Mouse (Mus musculus): Measurements from ENCODE around the gene Cep162. TPM values are rescaled to one million over a fixed set of nuclear protein-coding genes. Genes with fewer than 3 reads are reported as not detected.

Gene Cep162
- total and polyA plus RNA-seq, 3 experiments = 6.2 to 13.2 (median 8.7) TPM

GRCm38 (mm10) chr9:87303196-87303595 is 47.9 kb upstream of the Cep162 start:
- H3K9ac ChIP-seq (ENCODE audit: insufficient read depth, low read depth) = no peak overlapping the region
- H3K9me3 ChIP-seq (replicated peaks; ENCODE audit: low read length) = no peaks in the 10 kb centered on the region
- H3K36me3 ChIP-seq (replicated peaks in 1 of 2; ENCODE audit: control insufficient read depth in 1 of 2, insufficient read depth in 1 of 2, low read length in 1 of 2) = no peaks in the 10 kb centered on the region
- no peak overlapping the region for H3K4me3 ChIP-seq (replicated peaks in 1 of 3; ENCODE audit: low read depth in 2 of 3, low read length in 2 of 3, poor library complexity in 1 of 3)
- no peaks in the 10 kb centered on the region for H3K27me3 ChIP-seq (replicated peaks)
- H3K27ac ChIP-seq (ENCODE audit: insufficient read depth, low read depth) = no peak overlapping the region
- dilution Hi-C loops (cut with MboI; ENCODE audit: extremely low pct_ligation_motif_present, extremely low pct_unique_long_range_greater_than_20kb, low sequenced_read_pairs) (no loop called here), in situ Hi-C loops (cut with MboI; ENCODE audit: low pct_ligation_motif_present, low pct_unique_long_range_greater_than_20kb, low sequenced_read_pairs) (no loop called here)
- no peak overlapping the region for H3K4me2 ChIP-seq (ENCODE audit: insufficient read depth, low read depth, poor library complexity, severe bottlenecking)
- H3K4me1 ChIP-seq (ENCODE audit: control insufficient read depth in 1 of 2, insufficient read depth in 2 of 2) = no peaks in the 10 kb centered on the region
- no peak for DNase-seq (ENCODE audit: extremely low read depth)
- no peak for TF ChIP-seq BHLHE40 (IDR thresholded peaks at IDR 0.05; ENCODE audit: low read depth, low read length)
- TF ChIP-seq MAX (IDR thresholded peaks at IDR 0.05; ENCODE audit: low read length) = no peak
- no peak for TF ChIP-seq PAX5 (IDR thresholded peaks at IDR 0.05; ENCODE audit: low read length)
- no peak for TF ChIP-seq USF1 (IDR thresholded peaks at IDR 0.05; ENCODE audit: low read depth, low read length)
- no peak for TF ChIP-seq CHD1 (IDR thresholded peaks at IDR 0.05; ENCODE audit: low read depth, low read length)
- TF ChIP-seq MAZ (IDR thresholded peaks at IDR 0.05; ENCODE audit: low read depth, low read length) = no peak
- TF ChIP-seq CTCF (conservative IDR thresholded peaks at IDR 0.05 in 1 of 2, IDR thresholded peaks at IDR 0.05 in 1 of 2; ENCODE audit: low read depth in 2 of 2, low read length in 2 of 2) = no peak
- TF ChIP-seq EP300 (IDR thresholded peaks at IDR 0.05; ENCODE audit: low read length) = no peak
- no peak for TF ChIP-seq POLR2AphosphoS2 (IDR thresholded peaks at IDR 0.05; ENCODE audit: low read depth, low read length)
- TF ChIP-seq UBTF (IDR thresholded peaks at IDR 0.05; ENCODE audit: low read depth, low read length) = no peak
- TF ChIP-seq KAT2A (IDR thresholded peaks at IDR 0.05; ENCODE audit: insufficient replicate concordance, low read length) = no peak
- H3K79me2 ChIP-seq (replicated peaks; ENCODE audit: control insufficient read depth, extremely low read depth, insufficient read depth, poor library complexity, severe bottlenecking) = no peaks in the 10 kb centered on the region

DNA sequence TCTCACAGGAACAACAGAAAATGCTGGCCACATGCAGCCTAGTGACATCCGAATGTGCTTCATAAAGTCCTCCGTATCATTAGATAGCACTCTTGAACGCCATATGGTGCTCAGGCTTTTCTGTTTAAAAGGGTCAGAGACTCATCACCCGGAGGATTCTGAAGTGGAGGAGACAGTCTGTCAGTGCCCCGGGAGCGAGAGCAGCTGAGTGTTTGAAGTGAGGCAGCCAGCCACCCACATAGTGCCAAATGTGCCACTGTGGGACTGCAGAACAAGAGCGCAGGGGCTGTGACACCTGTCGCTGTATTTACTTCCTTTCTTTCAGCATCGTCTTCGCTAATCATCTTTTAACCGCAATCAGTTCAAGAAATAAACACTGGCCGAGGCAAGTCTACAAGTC is 43.6 kb upstream of the Cep162 start:
- H3K9me3 ChIP-seq (replicated peaks; ENCODE audit: low read length) = no peaks in the 10 kb centered on the region
- no peak overlapping the region for H3K4me2 ChIP-seq (ENCODE audit: insufficient read depth, low read depth, poor library complexity, severe bottlenecking)
- no peak for DNase-seq (ENCODE audit: extremely low read depth)
- in situ Hi-C loops (cut with MboI; ENCODE audit: low pct_ligation_motif_present, low pct_unique_long_range_greater_than_20kb, low sequenced_read_pairs) = no loop called here
- no peaks in the 10 kb centered on the region for H3K79me2 ChIP-seq (replicated peaks; ENCODE audit: control insufficient read depth, extremely low read depth, insufficient read depth, poor library complexity, severe bottlenecking)
- H3K4me1 ChIP-seq (ENCODE audit: control insufficient read depth in 1 of 2, insufficient read depth in 2 of 2) = no peaks in the 10 kb centered on the region
- H3K9ac ChIP-seq (ENCODE audit: insufficient read depth, low read depth) = no peak overlapping the region
- H3K27ac ChIP-seq (ENCODE audit: insufficient read depth, low read depth) = no peak overlapping the region
- dilution Hi-C loops (cut with MboI; ENCODE audit: extremely low pct_ligation_motif_present, extremely low pct_unique_long_range_greater_than_20kb, low sequenced_read_pairs) = no loop called here
- TF ChIP-seq GABPA (IDR thresholded peaks at IDR 0.05; ENCODE audit: insufficient replicate concordance, low read depth, low read length) (no peak), MEF2A (IDR thresholded peaks at IDR 0.05; ENCODE audit: borderline replicate concordance, low read depth, low read length) (no peak), CHD2 (IDR thresholded peaks at IDR 0.05; ENCODE audit: low read length) (no peak), ZMIZ1 (IDR thresholded peaks at IDR 0.05; ENCODE audit: low read depth, low read length) (no peak), ZC3H11A (IDR thresholded peaks at IDR 0.05; ENCODE audit: low read depth, low read length) (no peak), MAX (IDR thresholded peaks at IDR 0.05; ENCODE audit: low read length) (no peak), BHLHE40 (IDR thresholded peaks at IDR 0.05; ENCODE audit: low read depth, low read length) (no peak), ETS1 (conservative IDR thresholded peaks at IDR 0.05; ENCODE audit: low read depth, low read length) (no peak), CHD1 (IDR thresholded peaks at IDR 0.05; ENCODE audit: low read depth, low read length) (no peak), USF1 (IDR thresholded peaks at IDR 0.05; ENCODE audit: low read depth, low read length) (no peak), CTCF (conservative IDR thresholded peaks at IDR 0.05 in 1 of 2, IDR thresholded peaks at IDR 0.05 in 1 of 2; ENCODE audit: low read depth in 2 of 2, low read length in 2 of 2) (no peak), MAFK (IDR thresholded peaks at IDR 0.05; ENCODE audit: insufficient replicate concordance, low read length) (no peak), MYC (IDR thresholded peaks at IDR 0.05; ENCODE audit: low read depth, low read length) (no peak), E2F4 (IDR thresholded peaks at IDR 0.05; ENCODE audit: insufficient replicate concordance, low read depth, low read length) (no peak), TBP (conservative IDR thresholded peaks at IDR 0.05; ENCODE audit: low read depth, low read length) (no peak), POLR2AphosphoS2 (IDR thresholded peaks at IDR 0.05; ENCODE audit: low read depth, low read length) (no peak), ELF1 (IDR thresholded peaks at IDR 0.05; ENCODE audit: low read depth, low read length) (no peak), KAT2A (IDR thresholded peaks at IDR 0.05; ENCODE audit: insufficient replicate concordance, low read length) (no peak), JUN (IDR thresholded peaks at IDR 0.05; ENCODE audit: insufficient read depth, low read depth, low read length) (no peak)
- H3K4me3 ChIP-seq (replicated peaks in 1 of 3; ENCODE audit: low read depth in 2 of 3, low read length in 2 of 3, poor library complexity in 1 of 3) = no peak overlapping the region
- no peaks in the 10 kb centered on the region for H3K36me3 ChIP-seq (replicated peaks in 1 of 2; ENCODE audit: control insufficient read depth in 1 of 2, insufficient read depth in 1 of 2, low read length in 1 of 2)
- H3K27me3 ChIP-seq (replicated peaks) = no peaks in the 10 kb centered on the region
